Mouse (Mus musculus) kidney, adult 2 months (tissue): ENCODE measurements around the gene Fhl5. TPM values are rescaled to one million over a fixed set of nuclear protein-coding genes. Genes with fewer than 3 reads are reported as not detected.
"Not testable (repeated sequence)": the region's sequence is repeated elsewhere in the genome, so short reads cannot be mapped to it uniquely, and the experiment has no call there.

Experiments
- DNase-seq: peaks from one replicate; pipeline ENCODE4 v3.0.0; 2021
- H3K27ac ChIP-seq: fragments of 200-500 bp; 2 replicates; pipeline ENCODE4 v1.5.1; 2012; ENCODE audit warnings: low read depth, low read length, control low read depth, inconsistent platforms; ENCODE audit not compliant: insufficient read depth
- H3K27me3 ChIP-seq: fragments of 200-500 bp; replicated peaks from 2 replicates; pipeline ENCODE4 v1.6.1; 2012; ENCODE audit warnings: mild to moderate bottlenecking, moderate library complexity, low read length, inconsistent platforms; ENCODE audit not compliant: control insufficient read depth, insufficient read depth
- H3K36me3 ChIP-seq: fragments of 200-500 bp; 2 replicates; pipeline ENCODE4 v1.6.1; 2012; ENCODE audit warnings: mild to moderate bottlenecking, moderate library complexity, low read length, inconsistent platforms; ENCODE audit not compliant: control insufficient read depth, insufficient read depth
- H3K4me1 ChIP-seq: fragments of 200-500 bp; 2 replicates; pipeline ENCODE4 v1.6.1; 2011; ENCODE audit warnings: low read length; ENCODE audit not compliant: control insufficient read depth, insufficient read depth
- H3K4me3 ChIP-seq: fragments of 200-500 bp; 2 replicates; pipeline ENCODE4 v1.5.1; 2011; ENCODE audit warnings: mild to moderate bottlenecking, low read depth, low read length, control low read depth; ENCODE audit not compliant: insufficient read depth
- CTCF ChIP-seq: fragments of 200-500 bp; conservative IDR thresholded peaks from 2 replicates; pipeline ENCODE4 v1.5.1; 2011; ENCODE audit warnings: low read depth, mild to moderate bottlenecking, control low read depth, low read length, moderate library complexity, mixed read lengths; ENCODE audit not compliant: insufficient read depth, insufficient read length
- POLR2A ChIP-seq: fragments of 200-500 bp; IDR thresholded peaks from one replicate; pipeline ENCODE4 v1.6.1; 2011; ENCODE audit warnings: low read depth, low read length, control low read depth
- WGBS: fragments of 180-500 bp; shearing (Covaris S2); methylation state at CpG from one replicate; pipeline ENCODE4 v1.1.7; 2018; 5-methylcytosine and 5-hydroxymethylcytosine counted together
- polyA plus RNA-seq: library from polyadenylated mRNA; depleted of rRNA; stranded (reverse); fragments of >200 nt; gene quantifications from 2 replicates; pipeline ENCODE4 v1.2.3, GENCODE M21; 2012; rRNA removed

The Fhl5 gene
- 0.14 TPM in 1 of 2 replicates, not detected in the other for polyA plus RNA-seq

GRCm38 (mm10) chr4:25242776-25243175 lies at the start of gene Fhl5:
Fhl5 (minus strand) TSS chr4:25242876.
- Histone ChIP-seq H3K27me3 (no peaks in the 10 kb centered on the region), H3K4me1 (no peaks in the 10 kb centered on the region), H3K4me3 (no peak within 1 kb of the TSS), H3K36me3 (no peaks in the 10 kb centered on the region), H3K27ac (no peak within 1 kb of the TSS)
- no peak for DNase-seq
- 86% methylated on average over 3 of the region's 3 CpGs for WGBS
- TF ChIP-seq CTCF (no peak), POLR2A (no peak)

DNA sequence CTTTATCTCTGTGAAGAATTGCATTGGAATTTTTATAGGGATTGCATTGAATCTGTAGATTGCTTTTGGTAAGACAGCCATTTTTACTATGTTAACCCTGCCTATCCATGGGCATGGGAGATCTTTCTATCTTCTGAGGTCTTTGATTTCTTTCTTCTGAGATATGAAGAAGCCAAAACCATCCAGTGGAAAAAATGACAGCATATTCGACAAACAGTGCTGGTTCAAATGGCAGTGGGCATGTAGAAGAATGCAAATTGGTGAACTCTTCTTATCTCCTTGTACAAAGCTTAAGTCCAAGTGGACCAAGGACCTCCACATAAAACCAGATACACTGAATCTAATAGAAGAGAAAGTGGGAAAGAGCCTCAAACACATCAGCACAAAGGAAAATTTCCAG lies 42.3 kb upstream of the Fhl5 start:
- not testable (repeated sequence) for H3K27ac ChIP-seq, H3K4me1 ChIP-seq, H3K27me3 ChIP-seq, H3K4me3 ChIP-seq, H3K36me3 ChIP-seq, DNase-seq
- WGBS, result 91% methylated on average over 1 of the region's 1 CpGs

GRCm38 (mm10) chr4:25281671-25282038 lies 39.0 kb upstream of the Fhl5 start, which contains the start of gene Ufl1:
Ufl1 (minus strand) TSS chr4:25281821.
- DNase-seq, result peak; percentile 98
- TF ChIP-seq POLR2A (peak; percentile 74), CTCF (no peak)
- H3K36me3 ChIP-seq, result peaks cover 2% of the 10 kb centered on the region
- H3K27me3 ChIP-seq, result no peaks in the 10 kb centered on the region; the same call in 1 of the 2 replicates
- under 1% methylated on average over 30 of the region's 30 CpGs for WGBS
- peak within 1 kb of the TSS; percentile 95 for H3K27ac ChIP-seq
- peak within 1 kb of the TSS; percentile 94 for H3K4me3 ChIP-seq
- H3K4me1 ChIP-seq, result no peaks in the 10 kb centered on the region; the same call in 1 of the 2 replicates

DNA sequence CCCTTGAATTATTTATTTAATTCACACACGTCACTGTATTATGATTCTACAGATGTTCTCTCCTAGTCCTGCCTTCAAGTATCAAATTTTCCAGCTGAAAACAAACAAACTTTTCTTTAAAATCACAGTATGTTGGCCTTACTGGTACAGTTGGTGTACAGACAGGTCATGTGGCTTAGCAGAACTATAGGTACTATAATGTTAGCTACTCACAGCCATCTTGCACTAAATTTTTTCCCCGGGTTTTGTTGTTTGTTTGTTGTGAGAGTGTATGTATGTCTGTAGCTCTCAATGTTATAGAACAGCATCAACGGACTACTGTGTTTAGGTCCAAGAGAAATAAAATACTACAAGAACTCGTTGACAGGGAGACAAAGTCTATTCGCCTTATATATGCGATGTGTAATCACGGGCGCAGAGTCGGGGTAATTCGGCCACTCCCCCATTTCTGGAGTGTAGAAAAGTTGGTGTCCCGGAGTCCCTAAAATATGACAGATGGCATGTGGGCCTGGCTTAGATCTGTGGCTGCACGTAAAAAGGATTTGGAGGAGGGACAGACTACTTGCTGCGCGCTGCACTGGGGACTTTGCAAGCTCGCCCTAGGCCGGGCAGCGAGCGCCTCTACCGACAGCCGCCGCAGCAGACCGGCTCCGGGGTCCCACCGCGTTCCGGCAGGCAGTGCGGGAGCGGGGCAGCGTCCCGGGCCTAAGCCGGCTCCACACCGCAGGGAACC lies 38.4 kb upstream of the Fhl5 start:
- TF ChIP-seq POLR2A (no peak), CTCF (no peak)
- WGBS, result under 1% methylated on average over 32 of the region's 32 CpGs

GRCm38 (mm10) chr4:25272861-25273627 lies 30.4 kb upstream of the Fhl5 start:
- Histone ChIP-seq H3K4me3 (no peak overlapping the region), H3K27me3 (no peaks in the 10 kb centered on the region), H3K27ac (no peak overlapping the region), H3K36me3 (peaks cover 12% of the 10 kb centered on the region), H3K4me1 (no peaks in the 10 kb centered on the region)
- no peak for TF ChIP-seq CTCF
- no peak for TF ChIP-seq POLR2A
- DNase-seq, result no peak
- WGBS, result 76% methylated on average over 7 of the region's 7 CpGs

More for the DNA sequence above, 38.4 kb upstream of the Fhl5 start:
- Histone ChIP-seq H3K27ac (peak overlapping the region; percentile 95), H3K4me3 (peak overlapping the region; percentile 94), H3K4me1 (no peaks in the 10 kb centered on the region; the same call in 1 of the 2 replicates), H3K36me3 (peaks cover 2% of the 10 kb centered on the region), H3K27me3 (no peaks in the 10 kb centered on the region; the same call in 1 of the 2 replicates)
- DNase-seq, result no peak

GRCm38 (mm10) chr4:25271926-25272325 lies 29.2 kb upstream of the Fhl5 start:
- no peak for DNase-seq
- TF ChIP-seq POLR2A (no peak), CTCF (no peak)
- Histone ChIP-seq H3K27me3 (no peaks in the 10 kb centered on the region), H3K36me3 (peaks cover 10% of the 10 kb centered on the region), H3K4me1 (no peaks in the 10 kb centered on the region), H3K4me3 (no peak overlapping the region), H3K27ac (no peak overlapping the region)
- 90% methylated on average over 1 of the region's 1 CpGs for WGBS

DNA sequence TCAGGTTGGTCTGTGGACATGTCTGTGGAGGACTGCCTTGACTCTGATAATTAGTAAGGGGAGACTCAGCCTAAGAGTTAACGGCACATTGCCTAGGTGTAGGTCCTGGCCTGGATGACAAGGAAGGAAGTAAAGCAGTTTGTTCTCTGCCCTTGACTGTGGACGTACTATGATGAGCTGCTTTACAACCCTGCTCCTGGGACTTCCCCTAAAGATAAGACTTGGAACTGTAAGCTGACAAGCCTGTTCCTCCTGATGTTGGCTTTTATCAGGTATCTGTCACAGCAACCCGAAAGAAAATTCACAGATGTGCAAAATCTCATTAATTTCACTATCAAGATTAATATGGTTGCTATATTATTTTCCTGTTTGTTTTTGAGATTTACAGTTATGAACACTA lies 24.5 kb upstream of the Fhl5 start:
- Histone ChIP-seq H3K27ac (no peak overlapping the region), H3K4me1 (no peaks in the 10 kb centered on the region), H3K36me3 (peaks cover 15% of the 10 kb centered on the region), H3K4me3 (no peak overlapping the region), H3K27me3 (no peaks in the 10 kb centered on the region)
- no peak for DNase-seq
- 89% methylated on average over 3 of the region's 3 CpGs for WGBS
- TF ChIP-seq POLR2A, result no peak
- no peak for TF ChIP-seq CTCF
